Mouse (Mus musculus) ovary, postnatal 36 days (tissue): ENCODE measurements at regions not wholly inside any gene's neighbourhood (a gene's known extent, or its start where the extent isn't known, plus 50 kb on each side); places are given as distances from the start of the nearest gene placed in this dataset.
A peak's percentile ranks its signal among the peaks of the same experiment; 100 is the strongest.

Source experiments
- DNase-seq: peaks from one replicate; pipeline ENCODE4 v3.0.0; 2022; ENCODE audit warnings: low spot score, mixed read lengths

DNA sequence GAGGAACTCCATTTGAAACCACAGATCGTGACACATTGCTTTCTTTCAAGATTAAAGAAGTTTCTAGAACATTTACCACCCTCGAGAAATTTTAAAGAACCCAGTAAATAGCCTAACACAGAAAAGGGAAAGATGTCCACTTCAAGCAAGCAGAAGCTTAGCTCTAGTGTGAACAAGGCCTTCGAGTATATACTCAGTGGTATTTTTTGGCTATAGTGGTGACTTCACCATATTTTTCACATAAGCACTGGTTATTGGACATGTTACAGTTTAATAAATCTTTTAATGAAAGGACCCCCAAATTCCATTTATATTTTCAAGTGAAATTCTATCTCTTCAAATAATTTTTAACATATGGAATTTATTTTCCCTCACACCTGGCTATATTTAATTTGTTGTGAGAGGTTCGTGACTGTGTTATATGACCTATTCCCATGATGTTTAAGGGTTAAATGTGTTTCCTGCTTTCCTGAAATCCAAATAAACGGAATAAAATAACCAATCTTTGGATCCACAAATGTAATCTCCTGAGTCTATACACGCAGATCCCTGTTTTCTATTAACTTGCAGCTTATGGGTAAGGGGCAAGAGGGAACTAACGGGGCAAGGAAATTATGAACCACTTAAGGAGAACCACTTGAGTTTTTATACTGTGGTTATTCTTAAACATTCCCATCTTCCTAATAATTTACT is 60.6 kb upstream of the Tas2r134 start:
- no peak for DNase-seq

DNA sequence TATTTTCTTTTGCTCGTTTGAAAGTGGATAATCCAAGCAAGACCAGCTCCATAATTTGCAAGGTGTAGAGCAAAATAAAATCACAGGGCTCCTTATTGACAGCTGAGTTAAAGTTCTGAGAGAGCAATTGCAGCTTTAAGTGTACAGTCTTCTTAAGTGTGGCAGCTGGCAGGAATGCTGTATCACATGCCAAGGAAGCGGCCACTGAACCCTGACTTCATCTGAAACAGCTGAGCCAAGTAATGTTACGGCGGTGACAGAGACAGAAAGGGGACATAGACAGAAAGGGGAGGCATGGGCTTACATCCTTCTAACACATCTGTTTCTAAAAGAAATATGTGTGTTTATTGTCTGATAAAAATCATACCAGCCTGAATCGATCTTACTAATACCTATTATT is 63.4 kb upstream of the Tas2r134 start:
- DNase-seq = no peak

DNA sequence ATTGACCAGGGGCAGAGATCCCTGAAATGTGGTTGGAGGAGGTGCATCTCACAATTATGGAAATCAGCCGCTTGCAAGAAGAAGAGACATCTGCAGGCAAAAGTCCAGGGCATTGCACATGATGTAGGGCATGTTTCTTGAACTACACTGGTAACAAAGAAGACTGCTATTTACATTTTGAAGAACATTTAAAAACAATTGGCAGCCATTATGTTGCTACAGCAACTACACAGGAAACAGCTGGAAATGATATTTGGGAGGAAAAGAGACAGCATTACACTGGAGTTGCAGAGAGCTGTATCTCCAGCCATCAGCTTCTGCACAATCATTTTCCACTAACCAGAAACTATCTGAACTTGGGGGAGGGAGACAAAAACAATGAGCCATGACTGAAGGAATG is 64.1 kb upstream of the Tas2r134 start:
- no peak for DNase-seq

DNA sequence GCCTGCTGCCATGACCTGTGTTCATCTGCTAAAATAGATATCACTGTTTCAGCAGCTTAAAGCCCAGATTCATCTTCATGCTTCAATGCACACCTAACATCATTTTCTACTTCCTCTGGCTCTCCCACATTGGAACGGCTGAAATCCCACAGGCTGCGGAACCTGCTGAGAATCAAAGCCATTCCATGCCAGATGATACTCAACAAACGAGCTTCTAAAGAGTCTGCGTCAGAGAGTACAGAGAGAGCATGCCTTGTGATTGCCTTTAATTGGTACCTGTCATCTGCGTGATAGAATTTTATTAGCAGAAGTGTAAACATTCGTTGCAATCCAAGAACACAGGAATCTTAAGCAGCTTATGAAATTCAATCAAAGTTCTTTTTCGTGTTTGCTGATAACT is 76.4 kb upstream of the Tas2r134 start:
- DNase-seq = no peak

DNA sequence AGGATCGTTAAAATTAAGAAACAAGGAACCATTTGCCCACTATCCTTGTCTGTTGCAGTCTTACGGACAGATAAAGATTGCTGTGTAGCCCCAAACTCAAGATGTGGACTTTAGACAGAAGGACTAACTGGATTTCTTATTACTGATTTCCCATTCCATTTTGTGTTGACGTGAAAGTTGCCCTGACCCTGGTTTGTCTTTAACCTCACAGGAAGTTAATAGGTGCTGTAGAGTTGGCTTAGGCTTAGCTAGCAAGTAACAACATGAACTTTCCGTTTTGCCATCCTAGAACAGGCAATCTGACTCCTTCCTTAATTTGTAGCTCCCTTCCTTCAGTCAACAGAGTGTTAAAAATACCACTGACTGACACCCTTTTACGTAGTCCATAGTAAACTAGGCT is 78.2 kb upstream of the Tas2r134 start:
- no peak for DNase-seq

DNA sequence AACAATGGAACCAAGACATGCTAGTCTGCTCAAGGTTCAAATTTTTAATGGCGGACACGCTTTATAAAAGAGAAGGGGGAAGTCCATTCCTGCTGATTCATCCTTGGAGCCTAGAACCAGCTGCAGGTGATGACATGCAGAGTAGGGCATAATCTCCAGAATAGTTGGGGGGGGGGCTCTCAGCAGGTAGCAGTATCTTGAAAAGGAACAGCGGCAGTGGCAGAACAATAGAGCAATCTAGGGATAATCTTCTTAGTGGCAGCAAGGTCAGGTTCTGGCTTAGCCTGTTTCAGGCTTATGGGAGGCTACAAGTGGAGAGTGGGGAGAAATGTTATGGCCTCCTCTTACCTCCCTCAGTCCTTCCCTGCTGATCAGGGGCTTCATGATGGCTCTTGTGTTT is 81.1 kb upstream of the Tas2r134 start:
- no peak for DNase-seq

DNA sequence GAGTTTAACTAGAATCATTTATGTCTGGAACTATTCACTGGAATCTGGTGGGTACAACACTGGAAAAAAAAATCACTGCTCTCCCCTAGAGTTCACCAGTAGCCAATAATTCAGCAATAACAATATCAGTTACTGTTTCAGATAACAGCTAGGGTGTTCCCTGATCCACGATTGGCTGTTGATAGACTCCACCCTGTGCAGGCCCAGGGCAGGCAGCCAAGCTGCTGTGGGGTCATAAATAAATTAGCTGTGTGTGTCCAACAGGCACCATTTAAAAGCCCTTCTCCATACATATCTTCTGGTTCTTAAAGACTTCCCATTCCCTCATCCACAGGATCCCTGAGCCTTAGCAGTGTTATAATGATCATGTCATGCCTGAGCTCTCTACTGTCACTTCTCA is 83.4 kb upstream of the Tas2r134 start:
- no peak for DNase-seq

DNA sequence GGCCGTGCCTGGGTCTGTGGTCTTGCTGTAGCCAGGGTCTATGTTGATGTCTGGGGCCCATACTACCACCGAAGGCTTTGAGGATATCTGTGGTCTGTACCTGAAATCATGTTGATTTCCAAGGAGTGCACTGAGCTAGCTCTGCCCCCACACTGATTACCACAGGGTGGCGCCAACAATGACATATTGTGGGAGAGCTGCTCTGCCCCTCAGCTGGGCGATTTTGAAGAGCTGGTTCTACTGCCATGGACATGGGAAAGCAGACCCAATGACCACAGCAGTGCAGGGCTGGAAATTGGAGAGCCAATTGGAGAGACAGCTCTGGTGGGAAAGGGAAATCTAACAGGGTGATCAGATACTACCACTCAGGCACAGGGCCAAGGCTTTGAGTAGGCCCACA is 85.0 kb upstream of the Tas2r134 start:
- DNase-seq = peak; percentile 13

DNA sequence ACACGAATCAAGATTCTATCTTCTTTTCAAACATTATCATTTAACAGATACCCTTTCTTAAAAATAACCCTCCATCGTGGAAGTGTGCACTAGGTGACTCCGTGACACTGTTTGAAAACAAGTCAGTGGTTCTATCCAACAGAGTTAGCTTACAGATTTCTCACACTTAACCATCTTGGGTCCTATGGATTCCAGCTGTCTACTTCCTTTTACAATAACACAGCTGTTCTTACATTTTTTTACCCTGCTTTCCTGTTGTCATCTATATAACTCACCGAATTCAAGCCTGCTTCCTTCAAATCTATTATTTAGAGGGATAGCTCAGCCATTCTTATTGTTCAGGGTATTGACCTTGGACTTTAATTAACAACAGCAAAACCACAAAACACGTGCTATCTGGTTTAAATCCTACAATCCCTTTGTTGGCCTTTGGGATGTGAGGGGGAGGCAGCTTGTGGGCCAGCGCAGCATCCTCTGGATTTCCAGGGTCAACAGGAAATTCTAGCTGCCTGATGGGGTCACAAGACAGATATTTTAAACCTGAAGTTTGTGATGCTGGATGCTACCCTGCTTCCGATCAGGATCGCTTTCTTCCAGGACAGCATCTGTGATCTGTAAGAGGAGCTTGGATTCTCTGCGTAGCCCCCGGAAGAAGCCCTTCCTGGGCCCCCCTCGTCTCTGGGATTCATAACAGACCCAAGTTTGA is 94.4 kb upstream of the Tas2r134 start:
- DNase-seq = no peak

DNA sequence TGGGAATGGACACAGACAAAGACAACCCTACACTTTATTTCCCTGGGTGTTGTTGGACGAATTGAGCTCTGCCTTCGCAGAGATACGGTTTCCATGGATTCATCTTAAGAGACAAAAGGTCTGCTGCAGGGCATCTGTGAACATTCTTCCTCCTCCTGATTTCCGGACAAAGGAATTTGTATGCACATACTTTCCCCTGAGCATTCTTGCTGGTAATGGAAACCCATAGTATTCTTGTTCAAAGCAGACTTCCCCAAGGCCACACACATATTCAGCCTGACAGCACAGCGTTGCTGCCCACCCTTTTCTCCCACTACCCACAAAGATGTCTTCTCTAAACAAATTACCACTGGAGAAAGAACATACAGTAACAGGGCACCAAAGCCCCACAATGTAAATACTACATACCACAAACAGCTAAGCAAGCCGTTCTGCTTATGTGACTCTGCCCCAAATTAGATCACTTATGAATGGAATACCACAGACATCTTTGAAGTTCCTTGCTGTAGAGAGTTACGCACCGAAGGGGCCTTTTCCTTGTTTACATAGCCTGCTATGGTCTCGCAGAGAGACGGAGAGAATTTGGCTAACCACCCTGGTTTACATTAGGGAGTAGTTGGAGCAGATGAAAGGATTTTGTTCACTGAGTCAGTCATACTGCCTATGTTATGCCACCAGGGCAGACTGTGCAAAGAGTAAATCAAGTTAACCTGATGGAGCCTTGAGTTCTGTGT is 96.0 kb upstream of the Tas2r134 start:
- no peak for DNase-seq

DNA sequence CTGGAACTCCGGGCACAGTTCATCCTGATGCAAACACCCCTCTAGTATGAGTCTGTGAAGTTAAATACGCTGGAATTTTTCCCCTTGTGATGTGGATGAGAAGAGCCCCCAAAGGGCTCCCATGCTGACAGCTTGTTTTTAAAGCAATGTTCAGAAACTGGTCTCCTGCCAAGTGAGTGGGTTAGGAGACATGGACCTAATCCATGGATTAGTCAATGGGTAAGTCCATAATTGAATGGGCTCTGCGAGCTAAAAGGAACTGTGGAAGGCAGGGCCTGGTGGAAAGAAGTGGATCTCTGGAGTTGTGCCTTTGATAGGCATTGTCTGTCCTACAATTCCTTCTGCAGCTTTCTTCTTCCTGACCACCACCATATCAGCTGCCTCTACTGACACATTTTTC is 104.5 kb upstream of the Tas2r134 start:
- DNase-seq = no peak

DNA sequence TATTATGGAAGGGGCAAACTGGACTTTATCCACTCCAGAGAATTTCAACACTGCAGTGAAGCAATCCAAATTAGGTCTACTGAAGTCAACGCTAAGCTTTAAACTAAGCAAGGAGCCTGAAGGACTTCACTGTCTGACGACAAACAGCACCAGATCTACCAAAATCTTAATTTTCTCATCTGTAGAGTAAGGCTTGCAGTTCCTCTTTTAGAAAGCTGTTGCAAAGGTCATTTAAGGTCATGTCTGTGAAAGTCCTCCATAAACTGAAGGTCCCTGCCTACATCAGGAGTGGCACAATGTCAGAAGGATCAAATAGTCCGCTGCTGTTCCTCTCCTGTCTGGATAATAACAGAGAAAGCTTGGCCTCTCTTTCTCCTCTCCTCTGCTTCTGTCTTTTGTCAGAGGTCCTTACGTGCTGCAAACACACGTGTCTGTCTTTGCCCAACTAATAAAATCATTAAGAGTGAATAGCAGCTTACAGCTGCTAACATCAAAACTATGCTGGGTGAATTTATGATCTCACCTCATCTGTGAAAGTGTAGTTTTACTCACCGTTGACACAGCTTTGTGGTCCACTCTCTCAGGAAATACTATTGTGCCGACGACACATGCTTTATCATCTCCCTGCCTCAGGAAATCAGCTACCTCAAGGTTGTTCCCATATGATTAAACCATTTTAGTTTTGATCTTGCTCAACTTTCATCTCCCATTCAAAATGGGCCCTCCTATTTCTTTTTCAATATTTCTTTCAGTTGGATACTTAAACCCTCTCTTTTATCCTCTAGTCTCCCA is 117.9 kb upstream of the Tas2r134 start:
- DNase-seq = no peak

DNA sequence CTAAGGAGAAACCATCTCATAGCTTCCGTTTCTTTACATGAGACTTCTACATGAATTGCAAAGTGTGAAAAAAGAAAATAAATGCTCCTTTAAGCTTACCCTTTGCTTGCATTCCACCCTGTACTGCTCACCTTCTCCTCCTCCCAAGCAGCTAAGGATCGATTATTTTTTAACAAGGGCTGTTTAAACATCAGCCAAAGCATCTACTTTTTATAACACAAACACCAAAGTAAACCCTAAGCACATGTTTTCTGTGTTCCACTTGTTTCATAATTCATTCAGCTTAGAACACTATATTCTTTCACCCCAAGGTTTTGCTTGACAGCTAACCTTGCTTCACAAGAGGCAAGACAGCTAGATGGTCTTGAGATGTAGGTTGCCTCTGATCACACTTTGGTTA is 129.4 kb upstream of the Tas2r134 start:
- no peak for DNase-seq

DNA sequence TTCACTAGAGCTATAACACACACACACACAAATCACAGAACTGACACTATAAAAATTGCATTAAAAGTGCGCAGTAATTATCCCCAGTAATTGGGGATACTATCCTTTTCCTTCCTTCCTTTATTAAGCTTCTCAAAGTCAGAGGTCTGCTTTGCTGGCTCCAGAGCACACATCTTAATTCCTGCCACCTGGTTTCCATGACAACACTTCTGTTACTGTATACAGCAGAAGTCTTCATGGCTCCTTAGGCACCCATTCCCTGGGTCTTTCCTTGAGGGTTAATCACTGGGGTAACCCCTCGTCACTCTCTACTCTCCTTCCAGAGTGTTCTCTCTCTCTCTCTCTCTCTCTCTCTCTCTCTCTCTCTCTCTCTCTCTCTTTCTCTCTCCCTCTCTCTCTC is 153.6 kb upstream of the Tas2r134 start:
- no peak for DNase-seq

DNA sequence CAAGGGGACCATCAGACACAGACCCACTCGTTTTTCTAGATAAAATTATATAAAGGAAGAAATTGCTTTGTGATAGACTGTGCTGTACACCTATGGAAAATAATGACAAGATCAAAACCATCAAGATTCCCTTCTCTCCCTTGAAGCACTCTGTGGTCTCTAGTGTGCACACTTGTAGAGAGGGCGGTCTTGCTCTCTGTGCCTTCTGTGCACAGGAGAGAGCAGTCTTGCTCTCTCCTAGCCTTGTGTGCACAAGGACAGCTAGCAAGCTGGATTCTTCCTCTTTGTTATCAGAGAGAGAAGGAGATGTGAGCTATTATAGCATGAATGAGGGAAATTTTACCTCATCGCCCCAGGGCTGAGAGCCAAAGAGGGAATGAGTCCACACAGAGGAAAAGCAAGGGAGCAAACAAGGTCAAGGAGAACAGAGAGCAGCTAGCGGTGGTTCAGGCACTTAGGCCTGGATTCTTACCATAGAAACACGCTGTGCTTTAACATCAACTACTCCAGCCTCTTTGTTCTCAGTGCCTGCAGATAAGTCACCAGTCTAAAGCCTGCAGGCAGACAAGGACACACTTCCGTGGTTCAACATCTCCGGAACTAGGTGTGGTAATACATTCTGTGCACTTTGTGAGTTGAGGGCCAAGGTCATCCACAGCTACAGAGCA is 160.2 kb upstream of the Tas2r134 start:
- peak; percentile 8 for DNase-seq

DNA sequence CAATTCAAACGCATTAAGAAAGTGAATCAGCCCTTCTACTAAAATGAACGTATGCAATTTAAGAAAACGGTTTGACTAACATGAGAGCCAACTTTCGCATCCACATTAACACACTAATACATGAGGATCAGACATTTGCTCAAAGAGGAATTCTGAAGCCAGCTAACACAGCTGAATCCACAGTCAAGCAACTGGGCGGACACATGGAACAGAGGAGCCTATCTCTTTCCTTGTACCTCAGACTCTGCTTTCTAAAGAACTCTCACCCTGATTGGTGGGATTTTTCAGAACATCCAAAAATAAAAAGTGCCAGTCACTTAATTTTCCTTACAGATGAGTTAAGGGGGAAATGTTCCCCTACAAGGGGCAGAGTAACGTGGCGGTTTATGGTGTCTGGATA is 161.3 kb upstream of the Tas2r134 start:
- no peak for DNase-seq

DNA sequence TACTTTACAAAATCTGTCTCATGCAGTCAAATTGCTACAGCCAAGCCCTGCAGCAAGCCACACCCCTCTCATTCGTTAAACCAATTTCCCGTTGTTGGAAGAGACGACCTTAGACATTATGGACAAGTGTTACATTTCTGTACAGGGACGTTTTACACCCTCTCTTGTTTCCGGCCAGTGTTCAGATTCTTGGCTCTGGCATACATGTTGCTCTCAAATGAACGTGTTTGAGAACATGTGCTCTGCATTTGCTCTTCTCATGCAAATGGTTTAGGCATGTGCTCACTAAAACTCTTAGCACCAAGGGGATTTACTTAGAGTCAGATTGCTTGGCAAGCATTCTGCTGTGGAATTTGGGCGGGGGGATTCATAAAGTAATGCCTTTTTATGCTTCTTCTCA is 161.7 kb upstream of the Tas2r134 start:
- DNase-seq = no peak

DNA sequence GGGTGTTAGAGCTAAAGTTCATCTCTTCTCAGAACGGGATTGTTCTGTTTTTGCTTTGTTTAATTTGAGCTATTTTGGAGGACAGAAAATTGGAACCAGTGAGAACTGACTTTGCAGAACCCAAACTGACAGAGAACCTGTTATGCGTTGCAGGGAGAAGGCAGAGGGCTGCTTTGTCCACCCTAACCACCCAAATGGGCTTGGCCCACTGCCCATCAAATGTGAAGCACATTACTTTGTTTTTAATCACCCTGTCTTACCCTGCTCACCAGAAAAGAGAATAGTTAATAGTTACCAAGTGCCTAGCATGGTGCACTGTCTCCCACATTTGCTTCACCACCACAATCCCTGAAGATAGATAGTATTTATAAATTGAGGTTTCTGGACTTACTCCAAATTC is 163.0 kb upstream of the Tas2r134 start:
- DNase-seq = no peak

DNA sequence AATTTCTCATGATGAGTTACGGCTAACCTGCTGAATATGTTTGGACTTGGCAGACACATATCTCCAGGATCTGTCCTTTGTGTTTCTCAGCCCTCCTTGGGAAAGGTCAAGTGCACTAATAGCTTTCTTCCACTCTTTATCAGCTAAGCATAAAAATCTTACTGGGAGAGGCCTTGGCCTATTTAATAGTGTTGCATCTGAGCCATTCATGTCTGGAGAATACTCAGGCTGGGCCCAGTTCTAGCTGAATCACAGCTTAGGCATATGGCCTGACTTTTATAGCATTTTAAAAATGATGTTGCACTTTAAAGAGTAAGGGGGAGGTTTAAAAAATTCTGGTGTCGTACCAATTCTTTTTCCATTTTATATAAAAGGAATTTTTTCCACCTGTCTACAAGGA is 166.4 kb upstream of the Tas2r134 start:
- DNase-seq = no peak

DNA sequence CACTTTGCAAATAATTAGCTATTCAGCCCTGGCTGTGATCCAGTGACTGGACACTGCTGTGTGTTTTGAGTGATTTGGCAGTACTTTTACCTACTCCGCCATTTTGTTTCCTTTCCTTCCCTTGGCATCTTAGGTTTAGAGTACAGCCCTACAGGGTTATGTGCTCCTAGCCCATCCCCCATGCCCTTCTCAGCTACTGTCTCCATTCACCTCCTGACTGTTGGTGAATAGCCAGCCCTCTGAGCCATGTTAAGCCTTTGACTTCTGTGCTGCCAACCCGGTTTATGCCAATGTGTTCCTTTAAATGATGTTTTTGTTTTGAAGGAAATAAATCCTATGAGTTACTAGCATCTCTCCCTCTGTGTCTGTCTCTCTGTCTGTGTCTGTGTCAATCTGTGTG is 167.8 kb upstream of the Tas2r134 start:
- DNase-seq = no peak

DNA sequence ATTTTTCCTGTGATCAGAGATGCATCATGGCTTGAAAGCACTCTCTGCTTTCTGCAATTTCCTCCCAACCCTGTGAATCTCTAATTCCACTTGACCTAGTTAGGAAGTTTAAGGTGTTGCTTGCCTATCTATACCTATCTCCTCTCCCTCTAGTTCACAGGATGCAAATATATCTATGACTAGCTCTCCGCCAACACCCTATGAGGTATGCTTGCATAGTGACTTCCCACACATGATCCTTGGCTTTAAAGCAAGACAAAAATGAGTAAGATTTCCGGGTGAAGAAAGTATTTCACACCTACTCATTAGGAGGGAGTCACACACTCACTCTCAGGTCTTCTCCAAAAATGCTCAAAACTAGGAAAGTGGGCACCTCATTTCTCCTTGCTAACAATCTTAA is 169.6 kb upstream of the Tas2r134 start:
- no peak for DNase-seq

DNA sequence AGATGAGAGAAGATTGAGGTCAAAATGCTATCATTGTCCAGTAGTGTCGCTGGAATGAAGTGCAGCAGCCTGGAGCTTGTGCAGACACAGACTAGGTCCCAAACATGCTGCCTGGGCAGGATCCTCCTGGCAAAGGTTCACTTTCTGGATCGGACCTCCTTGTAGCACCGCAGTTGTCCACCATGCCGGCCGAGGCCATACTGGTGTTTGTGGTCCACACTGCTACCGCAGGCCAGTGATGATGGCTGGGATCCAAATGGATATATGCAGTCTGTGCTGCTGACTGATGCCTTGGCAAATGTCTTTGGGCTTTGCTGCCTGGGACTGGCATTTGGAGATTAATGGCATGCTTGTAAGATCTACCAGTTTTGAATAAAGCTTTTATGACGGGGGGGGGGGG is 174.5 kb upstream of the Tas2r134 start:
- no peak for DNase-seq
